Mouse (Mus musculus): ENCODE results near the gene Pex19. TPM values are rescaled to one million over a fixed set of nuclear protein-coding genes. Genes with fewer than 3 reads are reported as not detected.

The Pex19 gene
- polyA plus RNA-seq, 1 experiment from 2014 or later = 155 TPM

DNA sequence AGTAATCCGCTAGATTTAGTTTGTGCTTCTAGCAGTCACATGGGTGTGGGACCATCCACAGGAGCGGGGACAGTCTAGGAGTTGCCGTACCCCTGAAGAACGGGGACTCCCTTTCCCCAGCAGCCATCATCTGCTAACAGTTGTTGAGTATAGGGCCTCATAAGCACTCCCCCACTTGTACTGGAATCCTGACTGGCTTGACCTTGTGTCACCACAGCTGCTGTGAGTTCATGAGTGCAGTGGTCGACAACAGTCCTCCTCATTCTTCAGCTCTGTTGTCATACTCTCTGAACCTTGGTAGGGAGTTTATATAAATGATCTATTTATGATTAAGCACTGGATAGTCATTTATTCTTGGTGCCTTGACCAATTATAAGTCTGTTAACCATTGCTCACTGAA, 43.3 kb downstream of the Pex19 start:
- Histone ChIP-seq H3K4me1 (replicated peaks; ENCODE audit: control insufficient read depth, insufficient read depth, low read length) (peaks cover 8% of the 10 kb centered on the region), H3K4me2 (ENCODE audit: low read length) (no peak overlapping the region), H3K9ac (replicated peaks; ENCODE audit: low read depth, low read length) (no peak overlapping the region), H3K27ac (ENCODE audit: low read length) (no peak overlapping the region), H3K9me3 (ENCODE audit: control insufficient read depth, low read length) (no peaks in the 10 kb centered on the region), H3K4me3 (replicated peaks; ENCODE audit: low read length) (no peak overlapping the region), H3K27me3 (replicated peaks; ENCODE audit: control insufficient read depth, insufficient read depth, low read length) (no peaks in the 10 kb centered on the region), H3K36me3 (ENCODE audit: control insufficient read depth, insufficient read depth) (peaks cover 35% of the 10 kb centered on the region)
- ATAC-seq = no peak
- 96% methylated on average over 5 of the region's 5 CpGs for WGBS

DNA sequence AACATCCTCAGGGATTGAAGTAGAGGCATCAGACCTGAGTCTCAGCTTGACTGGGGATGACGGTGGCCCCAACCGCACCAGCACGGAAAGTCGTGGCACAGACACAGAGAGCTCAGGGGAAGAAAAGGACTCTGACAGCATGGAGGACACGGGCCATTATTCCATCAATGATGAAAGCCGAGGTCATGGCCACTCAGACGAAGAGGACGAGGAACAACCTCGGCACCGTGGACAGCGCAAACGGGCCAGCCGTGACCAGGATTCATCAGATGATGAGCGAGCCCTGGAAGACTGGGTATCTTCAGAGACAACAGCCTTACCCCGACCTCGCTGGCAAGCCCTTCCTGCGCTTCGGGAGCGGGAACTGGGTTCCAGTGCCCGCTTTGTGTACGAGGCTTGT, 45.8 kb downstream of the Pex19 start:
- WGBS = 92% methylated on average over 21 of the region's 21 CpGs
- no peak for ATAC-seq
- Histone ChIP-seq H3K9ac (replicated peaks; ENCODE audit: low read depth, low read length) (no peak overlapping the region), H3K9me3 (ENCODE audit: control insufficient read depth, low read length) (no peaks in the 10 kb centered on the region), H3K36me3 (ENCODE audit: control insufficient read depth, insufficient read depth) (peaks cover 31% of the 10 kb centered on the region), H3K4me1 (replicated peaks; ENCODE audit: control insufficient read depth, insufficient read depth, low read length) (peaks cover 8% of the 10 kb centered on the region), H3K4me2 (ENCODE audit: low read length) (no peak overlapping the region), H3K4me3 (replicated peaks; ENCODE audit: low read length) (no peak overlapping the region), H3K27me3 (replicated peaks; ENCODE audit: control insufficient read depth, insufficient read depth, low read length) (no peaks in the 10 kb centered on the region), H3K27ac (ENCODE audit: low read length) (no peak overlapping the region; the same call in 1 of the 2 replicates)

- Histone ChIP-seq H3K9me3 (ENCODE audit: control insufficient read depth, low read length) (no peaks in the 10 kb centered on the region), H3K36me3 (ENCODE audit: control insufficient read depth, insufficient read depth) (peaks cover 34% of the 10 kb centered on the region), H3K4me2 (ENCODE audit: low read length) (no peak overlapping the region), H3K27ac (ENCODE audit: low read length) (no peak overlapping the region), H3K9ac (replicated peaks; ENCODE audit: low read depth, low read length) (no peak overlapping the region), H3K4me3 (replicated peaks; ENCODE audit: low read length) (no peak overlapping the region), H3K4me1 (replicated peaks; ENCODE audit: control insufficient read depth, insufficient read depth, low read length) (peaks cover 8% of the 10 kb centered on the region), H3K27me3 (replicated peaks; ENCODE audit: control insufficient read depth, insufficient read depth, low read length) (no peaks in the 10 kb centered on the region)
- ATAC-seq = peak; percentile 55; the same call in 1 of the 2 replicates
- 35% methylated on average over 5 of the region's 5 CpGs for WGBS
Observed at GRCm38 (mm10) chr1:172173181-172173580, 46.6 kb downstream of the Pex19 start.

GRCm38 (mm10) chr1:172177791-172178190, 51.2 kb downstream of the Pex19 start:
- H3K36me3 ChIP-seq (ENCODE audit: control insufficient read depth, insufficient read depth) = peaks cover 34% of the 10 kb centered on the region
- no peaks in the 10 kb centered on the region for H3K27me3 ChIP-seq (replicated peaks; ENCODE audit: control insufficient read depth, insufficient read depth, low read length)
- H3K9me3 ChIP-seq (ENCODE audit: control insufficient read depth, low read length) = no peaks in the 10 kb centered on the region
- H3K27ac ChIP-seq (ENCODE audit: low read length) = no peak overlapping the region
- H3K4me3 ChIP-seq (replicated peaks; ENCODE audit: low read length) = no peak overlapping the region
- WGBS = 66% methylated on average over 7 of the region's 7 CpGs
- no peak overlapping the region for H3K4me2 ChIP-seq (ENCODE audit: low read length)
- ATAC-seq = no peak
- H3K9ac ChIP-seq (replicated peaks; ENCODE audit: low read depth, low read length) = no peak overlapping the region
- H3K4me1 ChIP-seq (replicated peaks; ENCODE audit: control insufficient read depth, insufficient read depth, low read length) = peaks cover 4% of the 10 kb centered on the region

- ATAC-seq = no peak
- 67% methylated on average over 7 of the region's 7 CpGs for WGBS
- no peak overlapping the region for H3K4me2 ChIP-seq (ENCODE audit: low read length)
- H3K9ac ChIP-seq (replicated peaks; ENCODE audit: low read depth, low read length) = no peak overlapping the region
- no peak overlapping the region for H3K4me3 ChIP-seq (replicated peaks; ENCODE audit: low read length)
- peaks cover 27% of the 10 kb centered on the region for H3K36me3 ChIP-seq (ENCODE audit: control insufficient read depth, insufficient read depth)
- no peaks in the 10 kb centered on the region for H3K9me3 ChIP-seq (ENCODE audit: control insufficient read depth, low read length)
- H3K27ac ChIP-seq (ENCODE audit: low read length) = no peak overlapping the region
- no peaks in the 10 kb centered on the region for H3K27me3 ChIP-seq (replicated peaks; ENCODE audit: control insufficient read depth, insufficient read depth, low read length)
- no peaks in the 10 kb centered on the region for H3K4me1 ChIP-seq (replicated peaks; ENCODE audit: control insufficient read depth, insufficient read depth, low read length)
Observed at GRCm38 (mm10) chr1:172179102-172179501, 52.5 kb downstream of the Pex19 start.

- ATAC-seq = no peak
- H3K27ac ChIP-seq (ENCODE audit: low read length) = no peak overlapping the region
- H3K9me3 ChIP-seq (ENCODE audit: control insufficient read depth, low read length) = no peaks in the 10 kb centered on the region
- peaks cover 13% of the 10 kb centered on the region for H3K36me3 ChIP-seq (ENCODE audit: control insufficient read depth, insufficient read depth)
- no peak overlapping the region for H3K4me3 ChIP-seq (replicated peaks; ENCODE audit: low read length)
- H3K9ac ChIP-seq (replicated peaks; ENCODE audit: low read depth, low read length) = no peak overlapping the region
- no peaks in the 10 kb centered on the region for H3K27me3 ChIP-seq (replicated peaks; ENCODE audit: control insufficient read depth, insufficient read depth, low read length)
- WGBS = 87% methylated on average over 4 of the region's 4 CpGs
- no peak overlapping the region for H3K4me2 ChIP-seq (ENCODE audit: low read length)
- no peaks in the 10 kb centered on the region for H3K4me1 ChIP-seq (replicated peaks; ENCODE audit: control insufficient read depth, insufficient read depth, low read length)
Observed at GRCm38 (mm10) chr1:172180881-172181280, 54.3 kb downstream of the Pex19 start.

DNA sequence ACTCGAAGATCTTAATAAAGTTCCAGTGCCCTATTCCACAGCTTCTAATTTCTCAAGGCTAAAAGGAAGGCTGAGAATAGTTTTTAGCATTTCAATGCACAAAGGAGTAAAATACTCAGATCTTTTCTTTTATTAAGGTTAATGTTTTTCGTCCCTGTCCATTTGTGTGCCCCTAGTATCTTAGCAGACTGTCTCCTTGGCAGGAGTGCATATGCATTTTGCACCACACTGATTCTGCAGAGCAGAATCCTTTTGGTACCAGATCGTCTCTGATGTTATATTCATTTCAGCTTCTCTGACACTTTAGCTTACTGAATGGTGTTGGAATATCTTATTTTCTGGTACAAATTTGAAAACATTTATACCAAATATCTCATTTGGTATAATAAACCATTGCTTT, 55.2 kb downstream of the Pex19 start:
- Histone ChIP-seq H3K9me3 (ENCODE audit: control insufficient read depth, low read length) (no peaks in the 10 kb centered on the region), H3K9ac (replicated peaks; ENCODE audit: low read depth, low read length) (no peak overlapping the region), H3K4me1 (replicated peaks; ENCODE audit: control insufficient read depth, insufficient read depth, low read length) (no peaks in the 10 kb centered on the region), H3K4me2 (ENCODE audit: low read length) (no peak overlapping the region), H3K27me3 (replicated peaks; ENCODE audit: control insufficient read depth, insufficient read depth, low read length) (no peaks in the 10 kb centered on the region), H3K36me3 (ENCODE audit: control insufficient read depth, insufficient read depth) (peaks cover 20% of the 10 kb centered on the region), H3K27ac (ENCODE audit: low read length) (no peak overlapping the region), H3K4me3 (replicated peaks; ENCODE audit: low read length) (no peak overlapping the region)
- ATAC-seq = no peak
- WGBS = 84% methylated on average over 3 of the region's 3 CpGs

DNA sequence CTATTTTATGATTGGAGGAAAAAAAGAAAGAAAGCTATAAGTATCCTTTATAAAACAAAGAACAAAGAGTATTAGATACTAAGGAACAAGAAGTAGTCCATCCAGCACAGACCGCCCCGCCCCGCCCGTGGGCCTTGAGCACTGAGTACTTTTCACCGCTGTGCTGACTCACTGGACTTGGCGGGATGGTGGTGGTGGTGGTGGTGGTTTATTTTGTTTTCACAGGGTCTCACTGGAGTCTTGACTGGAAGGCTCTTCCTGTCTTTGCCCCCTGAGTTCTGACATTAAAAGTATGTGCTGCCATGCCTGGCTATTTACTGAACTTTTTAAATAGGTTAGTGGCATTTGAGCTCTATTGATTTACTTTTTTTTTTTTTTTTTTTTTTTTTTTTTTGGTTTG, 56.5 kb downstream of the Pex19 start:
- H3K9me3 ChIP-seq (ENCODE audit: control insufficient read depth, low read length) = no peaks in the 10 kb centered on the region
- H3K36me3 ChIP-seq (ENCODE audit: control insufficient read depth, insufficient read depth) = peaks cover 28% of the 10 kb centered on the region
- WGBS = 97% methylated on average over 6 of the region's 6 CpGs
- no peaks in the 10 kb centered on the region for H3K27me3 ChIP-seq (replicated peaks; ENCODE audit: control insufficient read depth, insufficient read depth, low read length)
- H3K4me1 ChIP-seq (replicated peaks; ENCODE audit: control insufficient read depth, insufficient read depth, low read length) = no peaks in the 10 kb centered on the region
- no peak overlapping the region for H3K27ac ChIP-seq (ENCODE audit: low read length)
- ATAC-seq = no peak
- no peak overlapping the region for H3K4me2 ChIP-seq (ENCODE audit: low read length)
- H3K4me3 ChIP-seq (replicated peaks; ENCODE audit: low read length) = no peak overlapping the region
- H3K9ac ChIP-seq (replicated peaks; ENCODE audit: low read depth, low read length) = no peak overlapping the region

- H3K9ac ChIP-seq (replicated peaks; ENCODE audit: low read depth, low read length) = no peak overlapping the region
- H3K4me1 ChIP-seq (replicated peaks; ENCODE audit: control insufficient read depth, insufficient read depth, low read length) = no peaks in the 10 kb centered on the region
- H3K36me3 ChIP-seq (ENCODE audit: control insufficient read depth, insufficient read depth) = peaks cover 26% of the 10 kb centered on the region
- H3K9me3 ChIP-seq (ENCODE audit: control insufficient read depth, low read length) = no peaks in the 10 kb centered on the region
- H3K4me2 ChIP-seq (ENCODE audit: low read length) = no peak overlapping the region
- no peak overlapping the region for H3K27ac ChIP-seq (ENCODE audit: low read length)
- H3K4me3 ChIP-seq (replicated peaks; ENCODE audit: low read length) = no peak overlapping the region
- H3K27me3 ChIP-seq (replicated peaks; ENCODE audit: control insufficient read depth, insufficient read depth, low read length) = no peaks in the 10 kb centered on the region
- no peak for ATAC-seq
Observed at GRCm38 (mm10) chr1:172183915-172184314, 57.4 kb downstream of the Pex19 start.

All from forebrain, embryonic 16.5 days (tissue).